ENCODE assay signal across 8 mouse cellular contexts in genomic region chr16:30388522-30389209, GRCm38 (mm10). TPM values are rescaled to one million over a fixed set of nuclear protein-coding genes. Genes with fewer than 3 reads are reported as not detected.
A peak's percentile ranks its signal among the peaks of the same experiment; 100 is the strongest.
DNase-seq lines count a peak whose midpoint lies in the region; ATAC-seq and TF ChIP-seq lines count a peak whose summit lies in the region.

No protein-coding gene starts in this region.

- 3% methylated on average over 41 of the region's 76 CpGs for WGBS in hindbrain, postnatal 0 days
- under 1% methylated on average over 61 of the region's 76 CpGs for WGBS in macrophage (ENCODE audit: missing documents)

- no peak for TF ChIP-seq CTCF in gastrocnemius, adult 2 months (IDR thresholded peaks at IDR 0.05)
- no peak for TF ChIP-seq CTCF in hindbrain, postnatal 0 days (IDR thresholded peaks at IDR 0.05; ENCODE audit: low read depth)
- no peak; the same call in 1 of the 2 replicates for TF ChIP-seq CTCF in left cerebral cortex, adult 2 months (IDR thresholded peaks at IDR 0.05)

- no peaks in the 10 kb centered on the region for H3K27me3 ChIP-seq in hindbrain, postnatal 0 days (ENCODE audit: insufficient read depth, low read length)

- peak overlapping the region; percentile 83 for H3K9ac ChIP-seq in hindbrain, postnatal 0 days (replicated peaks; ENCODE audit: low read length)

- ATAC-seq in activated CD4-positive, CD25-positive, alpha-beta regulatory T cell, adult 4 months, result peak; percentile 73
- peak; percentile 59 for ATAC-seq in common myeloid progenitor, adult 5-6 weeks (replicated peaks; ENCODE audit: low read depth, poor library complexity, severe bottlenecking)
- peak; percentile 94 for ATAC-seq in hindbrain, postnatal 0 days

- intact Hi-C loops in gastrocnemius, adult 2 months (cut with DNase I), result no loop called here
- intact Hi-C loops in left cerebral cortex, adult 2 months (cut with DNase I), result loop anchor here (2.0 kb wide), 1 partner anchor 122 kb away; no protein-coding TSS in a partner anchor

- H3K27ac ChIP-seq in gastrocnemius, adult 2 months, result peak overlapping the region; percentile 87
- H3K27ac ChIP-seq in hindbrain, postnatal 0 days, result peak overlapping the region; percentile 86
- H3K27ac ChIP-seq in left cerebral cortex, adult 2 months, result peak overlapping the region; percentile 62
- peak overlapping the region; percentile 88 for H3K27ac ChIP-seq in macrophage

- DNase-seq in gastrocnemius, adult 2 months, result peak; percentile 93
- DNase-seq in hindbrain, postnatal 0 days (ENCODE audit: low spot score), result peak; percentile 96
- peak; percentile 90 to 91 for DNase-seq in left cerebral cortex, adult 2 months (ENCODE audit: extremely low spot score in 1 of 2, low spot score in 2 of 2)
- peak; percentile 84 for DNase-seq in retina, postnatal 7 days (ENCODE audit: low read depth, low spot score)
- DNase-seq in urinary bladder, adult 18-20 months (ENCODE audit: low spot score in 2 of 2), result peak; percentile 82 to 85

- H3K36me3 ChIP-seq in hindbrain, postnatal 0 days (ENCODE audit: insufficient read depth, low read length), result no peaks in the 10 kb centered on the region
- H3K36me3 ChIP-seq in macrophage (ENCODE audit: inconsistent target), result no peaks in the 10 kb centered on the region

- peak overlapping the region; percentile 90 for H3K4me2 ChIP-seq in hindbrain, postnatal 0 days (ENCODE audit: low read depth, low read length)

- peak overlapping the region; percentile 89 for H3K4me3 ChIP-seq in gastrocnemius, adult 2 months
- peak overlapping the region; percentile 83 for H3K4me3 ChIP-seq in hindbrain, postnatal 0 days (ENCODE audit: low read length)
- peak overlapping the region; percentile 79 for H3K4me3 ChIP-seq in left cerebral cortex, adult 2 months
- peak overlapping the region; percentile 56 for H3K4me3 ChIP-seq in macrophage (ENCODE audit: inconsistent target)

- peaks cover 44% of the 10 kb centered on the region for H3K79me2 ChIP-seq in macrophage (ENCODE audit: inconsistent target)

- H3K4me1 ChIP-seq in hindbrain, postnatal 0 days (ENCODE audit: insufficient read depth, low read length), result peaks cover 4% of the 10 kb centered on the region; the same call in 1 of the 2 replicates

- H3K9me3 ChIP-seq in hindbrain, postnatal 0 days (ENCODE audit: low read length), result no peaks in the 10 kb centered on the region

RNA-seq across cellular contexts. Expression of gene Atp13a3, which starts 17.1 kb away (rescaled TPM):
- 10 to 100 TPM in 1 of 2 experiments, 1 to 10 TPM in 1; 8.3 to 12.4 TPM for polyA plus RNA-seq in activated CD4-positive, CD25-positive, alpha-beta regulatory T cell, adult 4 months (2017; shearing (Covaris generic))
- total RNA-seq in common myeloid progenitor, adult 5-6 weeks (2017), result 114 and 130 TPM in 2 replicates
- 10 to 100 TPM; 30.4 to 35.2 TPM for total RNA-seq in gastrocnemius, adult 2 months (2021)
- total RNA-seq in hindbrain, postnatal 0 days (2014; rRNA removed), result 19.7 and 30.8 TPM in 2 replicates
- 7.0 and 7.1 TPM in 2 replicates for polyA plus RNA-seq in hindbrain, postnatal 0 days (2015; fragmentation: Nextera tagmentation; extraction: Ambion mirVana)
- 10 to 100 TPM; 71.3 to 73.7 TPM for total RNA-seq in left cerebral cortex, adult 2 months (2021)
- 100 to 1,000 TPM in 6 of 26 experiments, 10 to 100 TPM in 20; 38.8 to 239 (median 75.6) TPM for total RNA-seq in macrophage (2018; cell fraction: chromatin; rRNA removed)
- total RNA-seq in macrophage (2018; cell fraction: cytosol; rRNA removed), result 10 to 100 TPM; 18.8 to 75.6 (median 38.3) TPM
- 100 to 1,000 TPM in 9 of 26 experiments, 10 to 100 TPM in 17; 30.1 to 173 (median 83.2) TPM for total RNA-seq in macrophage (2018; cell fraction: nucleus; rRNA removed)
- polyA plus RNA-seq in macrophage (2018), result 26.9 to 42.2 TPM (median 30.1 TPM) in 3 replicates

Comparison
In these comparisons a context has a peak if more than half of its experiments do, and no peak if none do; other contexts are left out.
1. Peak in every context shown above with its lines: DNase-seq, ATAC-seq, H3K4me3 ChIP-seq and H3K27ac ChIP-seq.